Mouse (Mus musculus): ENCODE data around the gene Mfsd4b5.
A peak's percentile ranks its signal among the peaks of the same experiment; 100 is the strongest.
"Not testable (repeated sequence)": the region's sequence is repeated elsewhere in the genome, so short reads cannot be mapped to it uniquely, and the experiment has no call there.

Mfsd4b5 gene

DNA sequence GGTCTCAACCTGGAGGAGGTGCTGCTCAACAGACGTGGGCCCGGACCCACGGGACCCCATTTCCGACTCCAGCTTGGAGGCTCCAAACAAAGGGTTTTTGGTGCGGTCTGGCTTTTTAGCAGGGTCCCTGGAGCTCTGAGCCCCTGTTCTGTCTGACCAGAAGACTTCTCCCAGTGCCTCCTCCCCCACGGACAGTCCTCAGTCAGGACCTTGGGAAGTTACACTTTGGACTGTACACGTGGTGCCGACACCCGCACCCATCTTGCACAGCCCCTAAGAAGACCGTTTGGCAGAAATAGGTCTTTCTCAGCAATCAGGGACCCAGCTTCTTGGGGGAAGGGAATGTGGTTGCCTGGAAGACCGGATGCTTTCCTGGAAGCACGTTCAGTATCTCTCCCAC is at the start of gene Mfsd4b5:
TSS of gene Mfsd4b5 (minus strand) at position 181 of the 400 bp plus-strand sequence.
- no peak for DNase-seq (ENCODE audit: low spot score)

- DNase-seq (ENCODE audit: low spot score) = no peak
Measured at GRCm38 (mm10) chr10:40034956-40035355, 48.5 kb upstream of the Mfsd4b5 start.

- DNase-seq (ENCODE audit: low spot score) = no peak
Measured at GRCm38 (mm10) chr10:40032897-40033296, 46.5 kb upstream of the Mfsd4b5 start.

GRCm38 (mm10) chr10:40030716-40031115 is 44.3 kb upstream of the Mfsd4b5 start:
- DNase-seq (ENCODE audit: low spot score) = no peak

DNA sequence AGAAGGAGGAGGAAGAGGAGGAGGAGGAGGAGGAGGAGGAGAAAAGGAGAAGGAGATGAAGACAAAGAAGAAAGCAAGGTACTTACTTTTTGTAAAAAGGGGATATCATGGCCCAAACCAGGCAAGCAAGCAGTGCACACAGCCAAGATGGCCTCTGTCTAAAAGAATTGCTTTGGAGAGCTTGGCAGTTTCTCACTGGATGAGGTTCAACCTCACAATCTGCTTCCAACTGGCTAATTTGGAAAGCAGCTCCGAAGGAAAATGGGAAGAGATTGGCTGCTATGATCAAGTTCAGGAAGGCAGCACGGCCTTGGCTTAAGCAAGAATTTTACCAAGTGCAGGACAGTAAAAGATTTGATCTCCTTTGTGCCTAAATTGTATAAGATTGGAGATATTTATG is 43.2 kb upstream of the Mfsd4b5 start:
- DNase-seq (ENCODE audit: low spot score) = no peak

DNA sequence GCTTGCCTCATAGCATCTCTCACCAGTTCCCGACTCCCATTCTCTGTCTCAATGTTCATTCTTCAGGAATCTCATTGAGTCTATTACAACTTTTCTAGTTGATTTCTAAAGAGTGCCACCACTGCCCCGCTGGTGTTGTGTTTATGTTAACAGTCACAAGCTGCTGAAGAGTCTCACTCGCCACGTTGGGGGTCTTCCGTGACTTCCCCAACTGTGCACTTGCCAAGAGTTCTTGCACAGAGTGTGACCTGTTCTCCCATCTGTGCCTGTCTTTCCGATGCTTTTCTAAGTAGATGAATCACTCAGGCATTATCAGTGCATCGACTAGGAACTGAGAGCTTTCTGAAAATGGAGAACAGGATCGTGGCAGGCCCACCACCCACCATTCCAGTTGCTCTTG is 41.6 kb upstream of the Mfsd4b5 start:
- no peak for DNase-seq (ENCODE audit: low spot score)

GRCm38 (mm10) chr10:40026546-40026945 is 40.1 kb upstream of the Mfsd4b5 start:
- no peak for DNase-seq (ENCODE audit: low spot score)

- DNase-seq (ENCODE audit: low spot score) = no peak
Measured at GRCm38 (mm10) chr10:40025560-40025959, 39.1 kb upstream of the Mfsd4b5 start.

- DNase-seq (ENCODE audit: low spot score) = peak; percentile 76
Measured at GRCm38 (mm10) chr10:40024554-40025428, 38.3 kb upstream of the Mfsd4b5 start, which contains the start of gene Mfsd4b1. Gene Mfsd4b1, minus strand, starts transcription at chr10:40025268.

- no peak for DNase-seq (ENCODE audit: low spot score)
Measured at GRCm38 (mm10) chr10:40020401-40020800, 34.0 kb upstream of the Mfsd4b5 start.

GRCm38 (mm10) chr10:40019492-40019891 is 33.0 kb upstream of the Mfsd4b5 start:
- DNase-seq (ENCODE audit: low spot score) = no peak

GRCm38 (mm10) chr10:40018261-40018860 is 31.9 kb upstream of the Mfsd4b5 start:
- no peak for DNase-seq (ENCODE audit: low spot score)

DNA sequence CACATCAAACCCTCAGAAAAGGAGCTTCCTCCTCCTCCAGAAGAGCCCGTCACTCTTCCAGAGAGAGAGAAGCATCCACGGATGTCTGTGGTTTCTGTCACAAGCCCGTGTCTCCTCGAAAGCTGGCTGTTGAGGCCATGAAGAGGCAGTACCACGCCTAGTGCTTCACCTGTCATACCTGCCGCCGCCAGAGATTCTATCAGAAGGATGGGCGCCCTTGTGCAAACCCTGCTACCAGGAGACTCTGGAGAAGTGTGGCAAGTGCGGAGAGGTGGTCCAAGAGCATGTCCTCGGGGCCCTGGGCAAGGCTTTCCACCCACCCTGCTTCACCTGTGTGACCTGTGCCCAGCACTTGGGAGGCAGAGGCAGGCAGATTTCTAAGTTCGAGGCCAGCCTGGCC is 23.1 kb upstream of the Mfsd4b5 start:
- no peak for DNase-seq (ENCODE audit: low spot score)

GRCm38 (mm10) chr10:40008847-40009246 is 22.4 kb upstream of the Mfsd4b5 start:
- not testable (repeated sequence) for DNase-seq (ENCODE audit: low spot score)

- no peak for DNase-seq (ENCODE audit: low spot score)
Measured at GRCm38 (mm10) chr10:40007953-40008352, 21.5 kb upstream of the Mfsd4b5 start.

DNA sequence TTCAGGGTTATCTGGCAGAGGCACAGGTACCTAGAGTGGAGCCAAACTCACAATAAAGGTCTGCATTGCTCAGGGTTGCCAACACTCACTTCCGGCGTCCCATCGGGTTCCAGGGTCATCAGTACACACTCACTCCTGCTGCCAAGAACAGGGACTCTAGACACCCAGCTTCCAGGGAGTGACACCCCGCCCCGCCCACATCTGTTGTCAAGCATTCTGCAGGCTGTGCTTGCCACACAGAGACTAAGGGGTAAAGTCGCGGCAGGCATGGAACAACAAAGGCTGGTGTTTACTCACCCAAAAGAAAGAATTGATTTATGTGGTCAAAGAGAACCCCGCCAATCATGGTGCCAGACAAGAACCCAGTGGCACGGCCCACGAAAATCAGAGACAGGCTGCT is 20.5 kb upstream of the Mfsd4b5 start:
- DNase-seq (ENCODE audit: low spot score) = no peak

GRCm38 (mm10) chr10:40000746-40001145 is 14.3 kb upstream of the Mfsd4b5 start:
- DNase-seq (ENCODE audit: low spot score) = no peak

DNA sequence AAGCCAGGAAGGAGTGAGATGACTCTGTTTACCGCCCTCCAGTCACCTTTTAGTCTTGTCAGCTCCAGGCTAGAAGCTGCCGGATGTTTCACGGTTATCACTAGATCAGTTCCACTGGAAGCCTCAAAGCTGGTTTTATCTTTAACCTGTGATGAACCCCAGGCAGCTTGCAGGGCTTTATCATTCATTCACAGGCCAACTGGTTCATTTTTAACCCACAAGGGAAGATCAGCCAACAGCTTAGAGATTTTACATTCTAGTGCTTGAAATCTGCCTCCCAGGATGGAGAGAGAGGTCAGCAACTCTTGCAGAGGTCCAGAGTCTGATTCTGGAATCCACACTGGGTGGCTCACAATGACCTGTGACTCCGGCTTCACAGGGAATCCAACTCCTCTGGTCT is 4.7 kb upstream of the Mfsd4b5 start:
- DNase-seq (ENCODE audit: low spot score) = no peak

- DNase-seq (ENCODE audit: low spot score) = no peak
Measured at GRCm38 (mm10) chr10:39982604-39983003, 3.8 kb downstream of the Mfsd4b5 start.

- DNase-seq (ENCODE audit: low spot score) = no peak
Measured at GRCm38 (mm10) chr10:39978231-39978630, 8.2 kb downstream of the Mfsd4b5 start.

- no peak for DNase-seq (ENCODE audit: low spot score)
Measured at GRCm38 (mm10) chr10:39977346-39977745, 9.1 kb downstream of the Mfsd4b5 start.

- no peak for DNase-seq (ENCODE audit: low spot score)
Measured at GRCm38 (mm10) chr10:39975771-39976170, 10.7 kb downstream of the Mfsd4b5 start.

- DNase-seq (ENCODE audit: low spot score) = no peak
Measured at GRCm38 (mm10) chr10:39974982-39975381, 11.5 kb downstream of the Mfsd4b5 start.
